Mouse (Mus musculus): Measurements from ENCODE around the gene Wdr62. TPM values are rescaled to one million over a fixed set of nuclear protein-coding genes. Genes with fewer than 3 reads are reported as not detected.
A peak's percentile ranks its signal among the peaks of the same experiment; 100 is the strongest.

Gene Wdr62
- polyA plus RNA-seq, 1 experiment from 2014 or later = 7.1 TPM

DNA sequence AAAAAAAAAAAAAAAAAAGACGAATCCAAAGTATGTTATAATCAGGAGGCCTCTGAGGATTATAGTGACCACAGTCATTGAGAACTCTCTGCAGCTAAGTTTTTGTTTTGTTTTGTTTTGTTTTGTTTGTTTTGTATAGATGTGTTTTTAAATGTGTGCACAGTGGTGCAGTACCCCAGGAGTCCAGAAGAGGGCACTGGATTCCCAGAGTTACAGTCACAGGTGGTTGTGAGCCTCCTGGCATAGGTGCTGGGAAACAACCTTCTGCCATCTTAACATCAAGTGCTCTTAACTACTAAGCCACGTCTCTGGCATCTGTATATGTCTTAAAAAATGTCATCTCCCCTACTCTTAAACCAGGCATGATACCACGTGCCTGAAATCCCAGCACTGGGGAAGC is 20.7 kb upstream of the Wdr62 start:
- H3K4me1 ChIP-seq = no peaks in the 10 kb centered on the region
- WGBS = 42% methylated on average over 3 of the region's 3 CpGs
- H3K27me3 ChIP-seq (replicated peaks) = no peaks in the 10 kb centered on the region
- H3K9ac ChIP-seq = no peak overlapping the region
- H3K4me2 ChIP-seq = no peak overlapping the region
- no peaks in the 10 kb centered on the region for H3K9me3 ChIP-seq
- ATAC-seq (ENCODE audit: extremely low read depth, insufficient number of reproducible peaks, low FRiP score, low TSS enrichment) = no peak
- no peak overlapping the region for H3K27ac ChIP-seq (replicated peaks)
- H3K36me3 ChIP-seq = peaks cover 66% of the 10 kb centered on the region
- H3K4me3 ChIP-seq = no peak overlapping the region

GRCm38 (mm10) chr7:30297266-30297665 is 17.0 kb upstream of the Wdr62 start:
- Histone ChIP-seq H3K4me1 (peaks cover 14% of the 10 kb centered on the region), H3K27me3 (replicated peaks) (no peaks in the 10 kb centered on the region), H3K9me3 (no peaks in the 10 kb centered on the region), H3K9ac (no peak overlapping the region), H3K4me2 (no peak overlapping the region), H3K4me3 (no peak overlapping the region), H3K36me3 (peaks cover 45% of the 10 kb centered on the region), H3K27ac (replicated peaks) (no peak overlapping the region)
- 70% methylated on average over 16 of the region's 16 CpGs for WGBS
- ATAC-seq (ENCODE audit: extremely low read depth, insufficient number of reproducible peaks, low FRiP score, low TSS enrichment) = no peak

- Histone ChIP-seq H3K27ac (replicated peaks) (no peak overlapping the region), H3K4me3 (no peak overlapping the region), H3K36me3 (peaks cover 40% of the 10 kb centered on the region), H3K9ac (no peak overlapping the region), H3K4me2 (no peak overlapping the region), H3K27me3 (replicated peaks) (no peaks in the 10 kb centered on the region), H3K4me1 (peaks cover 19% of the 10 kb centered on the region), H3K9me3 (no peaks in the 10 kb centered on the region)
- no peak for ATAC-seq (ENCODE audit: extremely low read depth, insufficient number of reproducible peaks, low FRiP score, low TSS enrichment)
- 83% methylated on average over 15 of the region's 15 CpGs for WGBS
These were observed 16.6 kb upstream of the Wdr62 start for GRCm38 (mm10) chr7:30296816-30297215.

DNA sequence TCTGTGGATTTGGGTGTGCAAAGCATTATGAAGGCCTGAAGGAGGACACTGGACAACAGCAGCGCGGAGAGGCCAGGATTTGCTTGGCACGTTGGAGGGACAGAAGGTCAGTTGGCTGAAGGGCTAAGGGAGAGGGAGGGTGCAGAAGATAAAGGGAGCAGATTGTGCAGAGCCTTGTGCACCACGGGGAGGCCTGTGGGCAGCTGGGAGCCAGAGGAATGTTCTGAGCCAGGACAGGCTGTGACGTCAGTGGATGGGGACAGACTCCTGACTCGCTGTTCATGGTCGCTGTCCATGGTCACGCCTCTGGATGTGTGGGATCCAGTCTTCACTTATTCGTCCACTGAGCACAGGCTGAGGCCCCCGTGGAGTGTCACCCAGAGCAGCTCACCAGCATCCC is 14.9 kb upstream of the Wdr62 start:
- no peak overlapping the region for H3K27ac ChIP-seq (replicated peaks)
- H3K9me3 ChIP-seq = no peaks in the 10 kb centered on the region
- peaks cover 38% of the 10 kb centered on the region for H3K36me3 ChIP-seq
- peaks cover 29% of the 10 kb centered on the region for H3K4me1 ChIP-seq
- H3K4me2 ChIP-seq = no peak overlapping the region
- 37% methylated on average over 10 of the region's 10 CpGs for WGBS
- no peak overlapping the region for H3K4me3 ChIP-seq
- H3K9ac ChIP-seq = 0 out of 2 replicates have a peak overlapping the region, but pooled peaks have one; percentile 9
- ATAC-seq (ENCODE audit: extremely low read depth, insufficient number of reproducible peaks, low FRiP score, low TSS enrichment) = no peak
- H3K27me3 ChIP-seq (replicated peaks) = no peaks in the 10 kb centered on the region

- Histone ChIP-seq H3K9me3 (no peaks in the 10 kb centered on the region), H3K4me3 (no peak overlapping the region), H3K4me1 (peaks cover 29% of the 10 kb centered on the region), H3K4me2 (no peak overlapping the region), H3K9ac (no peak overlapping the region), H3K27me3 (replicated peaks) (no peaks in the 10 kb centered on the region), H3K27ac (replicated peaks) (no peak overlapping the region), H3K36me3 (peaks cover 30% of the 10 kb centered on the region)
- 74% methylated on average over 5 of the region's 5 CpGs for WGBS
- no peak for ATAC-seq (ENCODE audit: extremely low read depth, insufficient number of reproducible peaks, low FRiP score, low TSS enrichment)
These were observed 14.1 kb upstream of the Wdr62 start for GRCm38 (mm10) chr7:30294296-30294695.

DNA sequence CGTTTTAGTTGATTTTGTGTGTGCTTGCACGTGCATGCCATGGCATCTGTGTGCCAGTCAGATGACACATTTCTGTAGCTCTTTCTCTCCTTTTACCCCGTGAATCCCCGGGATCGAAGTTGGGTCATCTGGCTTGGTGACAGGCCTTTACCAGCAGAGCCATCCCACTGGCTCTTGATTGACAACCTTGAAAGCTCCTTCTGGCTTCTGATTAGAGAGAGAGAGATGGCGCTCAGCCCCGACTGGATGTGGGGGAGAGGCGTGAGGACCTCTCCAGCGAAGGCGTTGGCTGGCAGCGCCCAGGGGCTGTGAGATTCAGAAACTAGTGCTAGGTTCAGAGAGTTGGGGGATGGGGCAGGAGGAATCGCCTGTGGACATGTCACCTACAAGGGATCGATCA is 13.6 kb upstream of the Wdr62 start:
- Histone ChIP-seq H3K4me3 (no peak overlapping the region), H3K4me1 (peaks cover 29% of the 10 kb centered on the region), H3K9ac (peak overlapping the region; percentile 14; the same call in 1 of the 2 replicates), H3K27ac (replicated peaks) (no peak overlapping the region), H3K4me2 (no peak overlapping the region), H3K36me3 (peaks cover 25% of the 10 kb centered on the region), H3K9me3 (no peaks in the 10 kb centered on the region), H3K27me3 (replicated peaks) (0 out of 2 replicates have a peak, but pooled peaks cover 5% of the 10 kb centered on the region)
- no peak for ATAC-seq (ENCODE audit: extremely low read depth, insufficient number of reproducible peaks, low FRiP score, low TSS enrichment)
- 53% methylated on average over 13 of the region's 13 CpGs for WGBS

GRCm38 (mm10) chr7:30291215-30292131 is 11.3 kb upstream of the Wdr62 start, which contains the start of gene Clip3:
Gene Clip3 (plus strand): TSS chr7:30291728.
- peaks cover 17% of the 10 kb centered on the region for H3K27me3 ChIP-seq (replicated peaks)
- H3K36me3 ChIP-seq = 0 out of 2 replicates have a peak, but pooled peaks cover 3% of the 10 kb centered on the region
- peak within 1 kb of the TSS; percentile 66 for H3K4me2 ChIP-seq
- 7% methylated on average over 35 of the region's 35 CpGs for WGBS
- no peaks in the 10 kb centered on the region for H3K9me3 ChIP-seq
- H3K27ac ChIP-seq (replicated peaks) = 0 out of 2 replicates have a peak within 1 kb of the TSS, but pooled peaks have one; percentile 24
- peak within 1 kb of the TSS; percentile 82 for H3K9ac ChIP-seq
- H3K4me1 ChIP-seq = peaks cover 29% of the 10 kb centered on the region
- ATAC-seq (ENCODE audit: extremely low read depth, insufficient number of reproducible peaks, low FRiP score, low TSS enrichment) = 0 out of 2 replicates have a peak, but pooled peaks have one; percentile 22
- peak within 1 kb of the TSS; percentile 61 for H3K4me3 ChIP-seq

DNA sequence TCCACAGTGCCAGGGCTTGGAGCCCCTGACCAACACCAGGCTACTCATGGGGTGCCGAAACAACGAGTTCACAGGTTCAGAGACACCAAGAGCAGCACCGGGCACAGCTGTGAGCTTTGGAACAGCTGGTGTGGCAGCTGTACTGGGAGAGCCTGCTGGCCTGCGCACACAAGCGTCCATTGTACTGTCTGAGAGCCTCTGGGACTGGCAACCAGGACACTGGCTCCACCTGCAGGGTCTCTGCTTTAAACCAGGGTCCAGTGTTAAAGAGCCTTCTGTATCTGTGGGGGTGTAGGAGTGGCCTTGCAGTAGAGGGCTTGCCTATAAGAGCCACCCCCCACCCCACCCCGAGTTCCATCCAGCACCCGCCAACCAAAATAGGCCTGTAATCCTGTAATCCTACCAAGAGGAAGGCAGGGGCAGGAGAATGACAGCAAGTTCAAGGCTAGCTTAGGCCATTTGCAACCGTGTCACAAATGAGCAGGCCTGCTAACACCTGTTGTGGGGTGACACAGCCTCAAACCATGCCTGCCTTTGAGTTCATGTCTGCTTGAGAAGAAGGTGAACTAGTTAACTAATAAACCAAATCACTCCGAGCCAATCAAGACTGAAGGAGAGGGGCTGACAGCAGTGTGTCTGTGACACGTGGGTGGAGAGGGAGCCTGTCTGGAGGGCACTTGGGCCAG is 9.6 kb upstream of the Wdr62 start:
- peaks cover 27% of the 10 kb centered on the region for H3K4me1 ChIP-seq
- H3K4me2 ChIP-seq = no peak overlapping the region
- 0 out of 2 replicates have a peak overlapping the region, but pooled peaks have one; percentile 2 for H3K27ac ChIP-seq (replicated peaks)
- no peak for ATAC-seq (ENCODE audit: extremely low read depth, insufficient number of reproducible peaks, low FRiP score, low TSS enrichment)
- H3K36me3 ChIP-seq = no peaks in the 10 kb centered on the region
- H3K27me3 ChIP-seq (replicated peaks) = peaks cover 17% of the 10 kb centered on the region
- WGBS = 53% methylated on average over 10 of the region's 10 CpGs
- H3K9ac ChIP-seq = no peak overlapping the region
- H3K4me3 ChIP-seq = no peak overlapping the region
- no peaks in the 10 kb centered on the region for H3K9me3 ChIP-seq

DNA sequence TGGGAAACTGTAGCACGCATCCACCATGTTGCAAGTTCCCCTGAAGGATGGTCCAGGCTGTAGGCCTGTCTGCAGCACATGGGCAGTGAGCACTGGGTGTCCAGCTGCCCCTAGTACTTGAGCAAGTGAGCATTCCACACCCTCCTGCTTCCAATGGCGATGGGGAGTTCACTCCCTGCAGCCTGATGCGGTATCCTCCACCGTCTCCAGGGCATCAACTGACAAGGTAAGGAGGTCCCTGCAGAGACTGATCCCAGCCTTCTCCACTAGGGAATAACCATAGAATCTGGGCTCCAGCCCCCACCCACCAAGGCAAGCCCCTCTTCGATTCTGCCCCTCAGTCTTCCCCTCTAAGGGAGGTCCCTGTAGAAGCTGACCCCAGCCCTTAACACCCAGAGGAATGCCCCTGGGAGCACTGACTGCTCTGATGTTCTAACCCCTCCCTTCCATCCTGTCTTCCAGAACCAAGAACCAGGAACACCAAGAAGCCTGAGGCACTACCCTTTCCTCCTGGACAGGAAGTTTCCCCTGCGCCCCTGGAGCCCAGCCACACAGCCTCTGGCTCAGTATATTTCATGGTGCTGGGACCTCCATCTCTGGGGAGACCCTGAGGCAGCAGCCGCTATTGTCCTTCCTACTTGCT is 9.0 kb upstream of the Wdr62 start:
- 56% methylated on average over 7 of the region's 7 CpGs for WGBS
- Histone ChIP-seq H3K36me3 (no peaks in the 10 kb centered on the region), H3K4me2 (no peak overlapping the region), H3K27me3 (replicated peaks) (peaks cover 17% of the 10 kb centered on the region), H3K9ac (no peak overlapping the region), H3K9me3 (no peaks in the 10 kb centered on the region), H3K4me3 (no peak overlapping the region), H3K4me1 (peaks cover 25% of the 10 kb centered on the region), H3K27ac (replicated peaks) (0 out of 2 replicates have a peak overlapping the region, but pooled peaks have one; percentile 2)
- ATAC-seq (ENCODE audit: extremely low read depth, insufficient number of reproducible peaks, low FRiP score, low TSS enrichment) = no peak

DNA sequence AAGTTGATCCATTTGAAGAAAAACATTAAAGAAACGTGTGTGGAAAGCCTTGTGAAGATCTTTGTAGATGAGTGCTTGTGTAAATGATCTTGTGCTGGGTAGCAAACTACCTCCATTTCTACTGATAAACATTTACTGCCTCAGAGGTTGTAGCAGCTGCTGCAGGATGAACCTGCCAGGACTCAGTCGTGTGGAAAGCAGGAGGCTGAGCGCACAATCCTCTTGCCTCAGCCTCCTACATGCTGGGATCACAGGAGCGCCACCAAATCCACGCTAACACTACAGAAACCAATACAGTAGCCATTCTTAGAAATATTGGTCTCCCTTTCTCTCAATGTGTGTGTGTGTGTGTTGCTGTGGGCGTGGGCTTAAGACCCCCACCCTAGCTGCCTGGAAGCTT is 7.8 kb upstream of the Wdr62 start:
- ATAC-seq (ENCODE audit: extremely low read depth, insufficient number of reproducible peaks, low FRiP score, low TSS enrichment) = no peak
- H3K36me3 ChIP-seq = no peaks in the 10 kb centered on the region
- no peaks in the 10 kb centered on the region for H3K9me3 ChIP-seq
- peaks cover 19% of the 10 kb centered on the region for H3K4me1 ChIP-seq
- H3K4me3 ChIP-seq = no peak overlapping the region
- H3K9ac ChIP-seq = no peak overlapping the region
- H3K27me3 ChIP-seq (replicated peaks) = peaks cover 17% of the 10 kb centered on the region
- H3K4me2 ChIP-seq = no peak overlapping the region
- no peak overlapping the region for H3K27ac ChIP-seq (replicated peaks)
- 66% methylated on average over 6 of the region's 6 CpGs for WGBS
